Mouse (Mus musculus) adrenal gland, adult 18-20 months (tissue): ENCODE data around the gene Ccr6. TPM values are rescaled to one million over a fixed set of nuclear protein-coding genes. Genes with fewer than 3 reads are reported as not detected.

ENCODE experiments used
- DNase-seq, 2 experiments: peaks; one replicate each; pipeline ENCODE4 v3.0.0; 2021 to 2022; ENCODE audit warnings: low spot score in 2 of 2
- total RNA-seq, 2 experiments: library from RNA; stranded (reverse); gene quantifications; 1 replicate in 1 of 2; 2 replicates in 1 of 2; pipeline ENCODE4 v1.2.3; 2021

The Ccr6 gene
- total RNA-seq, 2 experiments from 2014 or later: not detected

DNA sequence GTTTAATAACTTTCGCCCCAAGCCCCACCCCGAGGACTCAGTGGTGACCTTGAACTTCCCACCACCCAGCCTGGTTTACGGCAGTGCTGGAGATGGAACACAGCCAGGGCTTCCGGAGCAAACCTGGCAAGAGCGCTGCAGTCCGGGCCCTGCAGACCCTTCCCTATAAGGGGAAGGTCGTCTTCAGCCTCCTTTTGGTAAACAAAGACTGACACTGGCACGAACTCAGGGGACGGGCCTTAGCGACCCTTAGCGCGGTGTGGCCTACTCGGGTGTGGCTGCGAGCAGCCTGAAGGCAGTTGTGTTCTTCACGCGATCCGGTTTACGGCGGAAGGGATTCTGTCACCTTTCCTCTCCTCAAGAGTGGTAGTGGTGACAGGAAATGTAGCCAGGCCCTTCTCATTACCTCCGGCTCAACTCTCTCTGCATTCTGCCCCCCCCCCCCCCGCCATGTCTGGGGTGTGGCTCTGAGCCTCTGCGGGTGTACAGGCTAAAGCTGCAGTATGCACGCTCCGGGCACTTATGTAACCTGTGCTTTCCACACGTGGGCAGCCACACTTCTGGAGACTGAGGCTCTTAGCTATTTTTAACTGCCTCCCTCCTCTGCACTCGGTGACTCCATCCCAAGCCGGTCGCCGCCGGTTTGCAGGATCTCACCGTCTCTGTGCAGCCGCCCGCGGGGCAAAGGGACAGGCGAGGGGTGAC, 47.1 kb downstream of the Ccr6 start, which contains the start of gene Mpc1:
Gene Mpc1 (plus strand): TSS at position 84 of the 705 bp plus-strand sequence.
- DNase-seq: peak; percentile 55 to 60

DNA sequence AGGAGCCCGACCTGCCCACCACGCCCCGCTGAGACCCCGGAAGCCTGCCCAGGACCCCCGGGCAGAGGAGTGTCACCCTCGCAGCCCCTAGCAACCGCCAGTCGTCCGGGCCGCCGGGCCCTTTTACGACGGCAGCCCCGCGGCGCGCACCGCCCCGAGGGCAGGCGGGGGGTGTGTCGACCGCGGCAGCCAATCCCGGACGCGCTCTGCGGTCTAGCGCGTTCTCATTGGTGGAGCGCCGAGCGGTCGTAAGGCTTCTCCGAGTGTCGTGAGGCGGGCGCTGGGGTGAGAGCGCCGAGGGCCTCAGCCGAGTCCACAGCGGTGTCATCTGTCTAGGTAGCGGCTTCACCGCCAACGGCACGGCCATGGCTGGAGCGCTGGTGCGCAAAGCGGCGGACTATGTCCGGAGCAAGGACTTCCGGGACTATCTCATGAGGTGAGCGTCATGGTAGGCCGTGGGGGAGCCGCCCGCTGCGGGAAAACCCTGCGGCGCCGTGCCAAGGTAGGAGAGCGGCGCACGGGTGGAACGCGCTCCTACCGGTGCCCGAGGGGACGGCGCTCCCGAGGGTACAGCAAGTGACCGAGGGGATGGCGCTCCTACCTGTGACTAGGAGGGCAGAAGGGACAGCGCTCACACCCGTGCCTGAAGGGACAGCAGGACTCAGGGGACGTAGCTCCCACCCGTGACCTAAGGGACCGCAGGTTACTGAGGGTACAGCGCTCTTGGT, 47.8 kb downstream of the Ccr6 start:
- DNase-seq: peak; percentile 93 to 94

DNA sequence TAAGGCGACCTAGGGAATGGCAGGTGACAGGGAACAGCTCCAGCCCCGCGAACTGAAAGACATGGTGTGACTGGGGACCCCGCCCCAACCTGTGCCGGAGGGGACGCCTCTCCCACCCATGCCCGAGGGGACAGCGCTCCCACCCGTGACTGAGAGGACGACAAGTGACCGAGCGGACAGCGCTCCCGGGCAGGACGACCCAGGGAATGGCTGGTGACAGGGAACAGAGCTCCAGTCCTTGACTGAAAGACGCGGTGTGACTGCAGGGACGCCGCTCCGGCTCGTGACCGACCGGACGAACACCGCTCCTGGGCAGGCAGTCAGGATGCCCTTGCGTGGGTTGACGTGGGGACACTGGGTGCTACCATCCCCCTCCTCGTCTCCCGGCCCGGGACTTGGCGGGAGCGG, 48.4 kb downstream of the Ccr6 start:
- DNase-seq: peak; percentile 42 to 51

DNA sequence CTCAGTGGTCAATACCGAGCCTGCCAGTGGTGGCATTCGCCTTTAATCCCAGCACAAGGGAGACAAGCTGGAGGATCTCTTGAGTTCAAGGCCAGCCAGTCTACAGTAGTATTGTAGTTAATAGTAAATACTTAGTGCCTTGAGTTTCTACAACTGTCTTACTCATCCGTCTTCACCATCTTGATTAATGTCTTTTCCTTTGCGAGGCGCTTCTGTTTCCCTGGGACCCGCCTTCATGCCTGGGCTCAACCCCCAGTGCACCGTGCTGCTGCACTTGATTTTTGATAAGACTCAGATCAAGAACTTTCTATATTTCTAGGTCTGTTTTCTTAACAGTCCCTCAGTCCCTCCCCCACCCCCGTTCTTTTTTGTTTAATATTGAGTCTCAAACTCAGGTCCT, 49.2 kb downstream of the Ccr6 start:
- no peak for DNase-seq

DNA sequence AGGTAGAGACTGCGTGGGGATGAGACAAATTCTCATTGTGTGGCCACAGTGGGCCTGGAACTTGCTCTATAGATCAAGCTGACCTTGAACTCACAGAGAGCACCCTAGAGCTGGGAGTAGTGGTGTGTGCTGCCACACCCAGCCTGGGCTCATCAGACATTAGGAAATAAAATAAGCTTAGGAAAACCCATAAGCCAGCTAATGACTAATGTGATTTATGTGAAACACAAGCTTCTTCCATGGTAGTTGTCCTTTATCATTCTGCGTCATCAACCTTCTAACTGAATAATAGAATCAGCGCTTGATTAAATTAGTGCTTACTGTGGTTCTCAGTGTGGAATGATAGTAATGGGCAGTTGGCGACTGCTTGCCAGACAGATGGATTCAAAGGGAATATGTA, 51.1 kb downstream of the Ccr6 start:
- no peak for DNase-seq

DNA sequence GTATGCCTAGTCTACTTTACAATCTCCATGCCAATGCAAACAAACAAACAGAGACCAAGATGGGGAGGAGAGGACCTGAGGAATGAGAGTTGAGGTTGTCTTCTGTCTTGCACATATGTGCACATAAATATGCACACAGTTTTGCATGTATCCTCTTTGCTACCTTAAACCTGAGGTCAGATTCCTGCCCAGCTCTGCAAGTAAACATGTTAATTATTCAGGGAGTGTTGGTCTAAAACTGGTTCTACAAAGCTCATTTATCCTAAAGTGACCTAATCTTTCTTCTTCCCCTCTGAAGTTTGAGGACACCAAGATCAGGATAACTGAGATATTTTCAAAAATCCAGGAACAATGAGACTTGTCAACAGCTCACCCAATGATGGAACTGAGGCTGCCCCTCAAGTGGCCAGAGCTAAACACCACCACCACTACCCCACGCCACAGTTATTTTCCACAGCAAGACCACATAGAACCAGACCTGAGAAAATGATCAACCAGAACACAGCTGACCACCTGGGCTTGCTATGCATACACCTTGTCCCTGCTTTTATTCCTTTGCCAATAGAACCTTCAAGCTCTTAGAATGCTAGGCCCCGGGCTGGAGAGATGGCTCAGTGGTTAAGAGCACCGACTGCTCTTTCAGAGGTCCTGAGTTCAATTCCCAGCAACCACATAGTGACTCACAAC, 54.3 kb downstream of the Ccr6 start:
- DNase-seq: no peak

DNA sequence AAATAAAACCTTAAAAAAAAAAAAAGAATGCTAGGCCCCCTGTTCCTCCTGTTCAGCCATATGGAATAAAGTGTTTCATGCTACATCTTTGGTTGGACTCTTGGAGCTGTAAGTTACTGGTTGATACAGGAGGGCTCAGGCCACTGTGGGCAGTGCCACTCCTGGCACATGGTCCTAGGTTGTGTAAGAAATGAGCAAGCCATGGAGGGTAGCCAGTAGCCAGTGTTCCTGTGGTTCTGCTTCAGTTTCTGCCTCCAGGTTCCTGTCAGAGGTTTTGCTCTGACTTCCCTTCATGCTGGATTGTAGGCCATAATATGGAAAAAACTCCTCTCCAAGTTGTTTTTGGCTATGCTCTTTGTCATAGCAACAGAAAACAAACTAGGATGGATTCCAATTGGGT, 54.9 kb downstream of the Ccr6 start:
- DNase-seq: no peak

DNA sequence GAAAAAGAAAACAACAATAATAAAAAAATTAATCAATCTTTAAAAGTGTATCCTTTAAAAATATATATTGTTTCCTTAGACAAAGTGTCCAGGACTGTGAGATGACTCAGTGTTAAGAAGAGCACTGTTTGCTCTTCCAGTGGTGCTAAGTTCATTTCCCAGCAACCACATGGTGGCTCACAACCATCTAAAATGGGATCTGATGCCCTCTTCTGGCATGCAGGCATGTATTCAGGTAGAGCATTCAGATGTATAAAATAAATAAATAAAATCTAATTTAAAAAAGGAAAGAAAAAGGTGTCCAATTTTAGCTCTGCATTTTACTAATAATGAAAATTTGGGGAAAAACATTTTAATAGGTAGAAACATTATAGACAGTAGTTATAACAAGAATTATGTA, 60.0 kb downstream of the Ccr6 start:
- no peak for DNase-seq

DNA sequence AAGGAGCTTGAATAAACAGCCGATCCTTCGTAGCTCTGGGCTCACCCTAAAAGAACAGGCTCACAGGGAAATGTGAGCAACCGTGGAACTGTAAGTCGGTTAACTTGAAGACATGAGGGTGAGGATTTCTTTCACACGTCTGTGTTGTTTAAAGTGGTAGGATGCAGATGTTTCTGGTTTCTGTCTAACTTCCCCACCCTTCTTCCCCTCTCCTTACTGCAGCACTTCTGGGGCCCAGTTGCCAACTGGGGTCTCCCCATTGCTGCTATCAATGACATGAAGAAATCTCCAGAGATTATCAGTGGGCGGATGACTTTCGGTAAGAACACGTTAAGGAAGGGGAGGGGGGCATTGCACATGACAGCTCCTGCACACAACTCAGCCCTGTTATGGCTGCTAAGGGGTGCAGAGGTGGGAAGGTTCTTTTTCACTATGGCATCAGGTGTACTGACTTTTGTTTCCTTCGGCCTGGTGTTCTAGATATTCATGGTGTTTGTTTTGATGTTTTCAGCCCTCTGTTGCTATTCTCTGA, 60.5 kb downstream of the Ccr6 start:
- no peak for DNase-seq

DNA sequence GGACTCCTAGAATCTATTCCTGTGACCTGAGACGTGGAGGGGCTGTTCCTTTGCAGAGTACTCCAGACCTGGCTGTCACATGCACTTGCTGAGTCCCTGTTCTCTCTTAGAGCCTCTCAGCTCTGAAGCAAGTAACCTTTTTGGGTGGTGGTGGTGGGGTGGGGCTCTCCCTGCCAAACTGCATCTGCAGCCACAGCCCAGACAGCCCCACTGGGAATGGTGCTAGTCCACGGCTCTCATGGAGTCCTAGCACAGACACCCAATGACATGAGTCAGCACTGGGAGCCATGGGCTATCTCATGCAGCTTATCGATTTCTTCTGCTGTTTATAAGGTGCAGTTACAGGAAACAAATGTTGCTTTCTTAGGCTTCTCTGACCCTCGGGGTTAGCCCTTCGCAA, 61.9 kb downstream of the Ccr6 start:
- DNase-seq: no peak

DNA sequence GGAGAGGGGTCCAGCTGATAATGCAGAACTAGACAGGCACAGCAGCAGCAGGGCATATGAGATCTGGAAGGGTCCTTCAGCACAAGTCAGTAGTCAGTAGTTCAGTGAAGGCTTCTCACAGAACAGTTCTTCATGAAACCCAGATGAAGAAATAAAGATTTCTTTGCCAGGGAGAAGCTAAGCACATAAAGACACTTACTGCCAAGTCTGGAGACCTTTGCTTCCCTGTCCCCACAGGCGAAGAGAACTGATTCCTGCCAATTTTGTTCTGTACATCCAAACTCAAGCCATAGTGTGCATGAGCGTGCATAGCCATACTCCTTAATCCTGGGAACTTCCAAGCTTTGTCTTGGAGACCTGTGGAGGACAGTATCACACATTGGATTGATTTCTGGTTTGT, 62.4 kb downstream of the Ccr6 start:
- DNase-seq: no peak

DNA sequence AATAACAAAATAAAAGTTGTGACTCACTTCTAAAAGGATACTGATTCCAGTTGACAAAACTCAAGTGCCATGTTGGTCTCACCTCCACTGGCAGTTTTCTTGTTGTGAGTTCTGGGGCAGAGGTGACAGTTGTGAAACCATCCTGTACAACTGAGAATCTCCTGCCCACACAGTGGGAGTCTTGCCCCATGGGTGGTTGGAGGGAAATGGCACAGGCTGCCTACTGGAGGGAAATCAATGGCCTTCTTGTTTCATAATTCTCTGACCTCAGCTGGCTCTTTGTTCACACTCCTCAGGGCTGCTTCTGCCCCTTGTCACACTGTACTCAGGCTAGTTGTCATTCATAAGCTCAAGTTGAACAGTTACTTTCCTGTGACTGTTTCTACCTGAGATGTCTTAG, 63.7 kb downstream of the Ccr6 start:
- DNase-seq: no peak

DNA sequence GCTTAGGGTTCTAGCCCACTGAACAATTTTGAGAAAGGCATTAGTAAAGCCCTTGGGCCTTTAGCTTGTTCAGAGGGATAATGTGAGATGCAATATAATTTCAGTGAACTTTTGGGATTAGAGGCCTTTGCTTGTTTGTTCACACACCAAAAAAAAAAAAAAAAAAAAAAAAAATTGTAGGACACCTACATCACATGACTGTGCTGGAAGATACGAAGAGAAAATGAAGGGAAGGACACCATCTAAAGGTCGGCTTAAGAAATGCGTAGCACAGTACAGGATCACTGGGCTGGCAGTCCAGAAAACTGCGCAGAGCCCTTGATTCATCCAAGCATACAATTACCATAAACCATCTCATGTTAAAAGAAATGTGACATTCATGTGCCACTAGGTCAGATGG, 65.7 kb downstream of the Ccr6 start:
- DNase-seq: no peak

DNA sequence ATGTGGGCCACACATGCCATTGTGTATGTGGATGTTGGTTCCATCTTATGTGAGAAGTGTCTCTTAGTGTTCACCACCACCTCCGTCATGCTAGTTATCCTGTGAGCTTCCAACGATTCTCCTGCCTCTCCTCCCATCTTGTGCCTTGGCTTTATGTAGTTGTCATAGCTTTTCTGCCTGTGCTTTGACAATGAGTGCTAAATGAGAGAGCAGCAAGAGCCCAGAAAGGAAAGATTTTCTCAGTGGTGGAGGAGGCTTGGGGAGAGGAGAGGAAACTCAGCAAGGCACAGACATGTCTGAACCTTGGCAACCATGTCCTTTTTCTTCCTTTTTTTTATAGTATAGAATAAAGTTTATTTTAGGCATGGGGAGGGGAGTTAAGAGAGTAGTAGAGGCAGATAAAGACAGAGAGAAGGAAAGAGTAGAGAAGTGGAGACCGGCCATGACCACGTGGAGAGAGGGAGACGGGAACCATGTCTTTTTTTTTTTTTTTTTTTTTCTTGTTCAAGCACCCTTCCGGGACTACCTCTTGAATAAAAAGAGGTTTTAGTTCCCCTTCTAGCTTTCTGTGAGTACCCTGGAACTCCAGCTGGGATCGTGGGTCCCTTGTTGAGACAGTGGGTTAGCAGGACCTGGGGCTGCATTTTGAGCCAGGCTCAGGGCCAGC, 67.1 kb downstream of the Ccr6 start:
- DNase-seq: no peak

DNA sequence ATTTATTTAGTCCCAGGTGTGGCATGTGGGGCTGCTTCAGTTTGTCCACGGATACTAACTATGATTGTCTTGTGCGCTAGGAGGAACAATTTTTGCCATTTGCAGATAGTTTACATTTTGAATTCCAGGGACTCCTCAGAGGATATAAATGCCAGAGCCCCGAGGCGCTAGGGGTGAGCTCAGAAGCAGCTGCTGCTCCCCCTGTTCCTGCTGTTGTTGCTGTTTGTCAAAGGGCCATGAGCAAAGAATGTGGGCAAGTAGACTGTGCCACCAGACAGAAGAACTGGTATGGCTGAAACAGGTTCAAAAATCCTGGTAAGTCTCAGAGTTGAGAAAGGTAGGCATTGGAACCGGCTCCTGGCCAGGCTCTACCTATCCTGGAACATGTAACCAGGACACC, 67.8 kb downstream of the Ccr6 start:
- no peak for DNase-seq

DNA sequence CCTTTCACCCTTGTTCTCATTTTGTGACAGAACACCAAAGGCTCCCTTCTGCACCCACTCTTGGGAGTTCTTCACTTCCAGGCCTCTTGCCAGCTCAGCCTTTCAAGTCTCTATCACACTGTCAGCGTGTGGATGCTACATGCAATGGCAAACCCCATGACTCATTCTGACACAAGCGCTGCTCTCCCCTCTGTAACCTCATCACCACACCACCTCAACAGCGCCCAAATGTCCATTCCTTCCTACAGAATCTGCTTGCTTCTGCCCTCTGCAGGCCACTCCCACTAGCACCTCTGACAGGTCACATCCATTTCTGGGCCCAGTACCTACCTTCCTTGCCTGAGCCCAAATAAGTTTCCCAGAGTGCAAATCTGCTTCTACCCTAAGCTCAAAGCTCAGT, 70.0 kb downstream of the Ccr6 start:
- no peak for DNase-seq

Other genes with a start within 250 kb of the Ccr6 start
- under 1 TPM; 0.22 to 0.43 TPM for gene Gm49673, start 88.3 kb upstream of the Ccr6 start, total RNA-seq
- 10 to 100 TPM; 52.2 to 60.3 TPM for gene Rnaset2a, start 87.9 kb upstream of the Ccr6 start, total RNA-seq
- gene Fgfr1op, start 70.5 kb upstream of the Ccr6 start, total RNA-seq: 10 to 100 TPM; 17.5 to 26.1 TPM
- 100 to 1,000 TPM; 319 to 746 TPM for gene Mpc1, start 46.9 kb downstream of the Ccr6 start, total RNA-seq
- 10 to 100 TPM; 38.1 to 43.2 TPM for gene Sft2d1, start 75.1 kb downstream of the Ccr6 start, total RNA-seq
- under 1 TPM; 0.30 to 0.35 TPM for gene Prr18, start 101.4 kb downstream of the Ccr6 start, total RNA-seq
- gene T2, start 119.9 kb downstream of the Ccr6 start, total RNA-seq: not detected
- gene T, start 198.4 kb downstream of the Ccr6 start, total RNA-seq: not detected